Comparison of ENCODE assay signal across 18 mouse cellular contexts in the genomic region with DNA sequence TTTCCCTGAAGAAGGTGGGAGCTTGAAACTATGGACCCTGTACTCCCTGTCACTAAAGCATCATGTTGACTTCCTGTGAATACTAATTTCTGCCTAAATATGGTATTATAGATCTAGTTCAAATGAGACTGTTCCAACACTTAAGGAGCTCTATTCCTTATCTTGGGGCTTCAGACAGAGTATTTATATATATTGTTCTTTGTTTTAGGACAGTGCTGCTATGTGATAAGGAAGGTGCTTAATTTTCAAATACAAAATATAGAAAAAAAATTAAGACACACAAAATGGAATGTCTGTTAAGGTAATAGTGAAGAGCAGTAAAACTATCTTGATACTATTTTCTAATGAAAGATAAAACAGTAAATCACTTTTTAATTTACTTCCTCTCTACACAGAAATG.
A peak's percentile ranks its signal among the peaks of the same experiment; 100 is the strongest.
DNase-seq lines count a peak whose midpoint lies in the region; TF ChIP-seq lines count a peak whose summit lies in the region.
"Had no signal": no experiment of that assay in that cellular context is flagged by ENCODE, and none has a peak within 500 bp of the region (broad histone marks: within the 10 kb centered on the region; RNA-seq: fewer than 3 reads in every experiment).

No protein-coding gene starts in this region.

- H3K27me3 ChIP-seq in MEL (ENCODE audit: control insufficient read depth in 1 of 2, insufficient read depth in 2 of 2, low read length in 2 of 2): no peaks in the 10 kb centered on the region
- H3K27me3 ChIP-seq: CH12.LX, Patski had no signal

- H3K9ac ChIP-seq in MEL (ENCODE audit: control insufficient read depth, low read depth, low read length, poor library complexity, severe bottlenecking): no peak overlapping the region

- H3K79me2 ChIP-seq in MEL (ENCODE audit: control insufficient read depth, insufficient read depth, low read length, poor library complexity): no peaks in the 10 kb centered on the region

- H3K27ac ChIP-seq in layer of hippocampus, adult 2 months: no peak overlapping the region
- H3K27ac ChIP-seq in MEL (ENCODE audit: control insufficient read depth, low read depth, low read length): no peak overlapping the region

- TF ChIP-seq POLR2A in MEL (IDR thresholded peaks at IDR 0.05; ENCODE audit: control insufficient read depth in 1 of 2, insufficient read depth in 1 of 2, low read depth in 1 of 2, low read length in 2 of 2, poor library complexity in 1 of 2): no peak

- DNase-seq in layer of hippocampus, adult 2 months (ENCODE audit: low spot score in 2 of 2): no peak
- no peak for DNase-seq in layer of hippocampus, adult 11-12 months (ENCODE audit: low spot score)
- peak; percentile 26 for DNase-seq in MEL (ENCODE audit: low read depth, low spot score)
- DNase-seq in urinary bladder, adult 18-20 months (ENCODE audit: low spot score in 2 of 2): no peak
- DNase-seq: adrenal gland, adult 2 months; adrenal gland, adult 8-10 months; adrenal gland, postnatal 10 days; adrenal gland, postnatal 14 days; adrenal gland, postnatal 25 days; adrenal gland, postnatal 36 days; B cell, adult 2 months; cerebellum, adult 11 months; cerebellum, adult 11-12 months; cerebellum, adult 18-20 months; cerebellum, adult 2 months had no signal

- no peak for TF ChIP-seq RAD21 in MEL (IDR thresholded peaks at IDR 0.05; ENCODE audit: low read depth, low read length)

- H3K4me3 ChIP-seq in layer of hippocampus, adult 2 months: no peak overlapping the region
- no peak overlapping the region for H3K4me3 ChIP-seq in MEL (ENCODE audit: control insufficient read depth in 1 of 2, insufficient read depth in 1 of 2, low read depth in 2 of 2, low read length in 2 of 2)

- peak; percentile 35; the same call in 1 of the 2 replicates for TF ChIP-seq CTCF in layer of hippocampus, adult 2 months (conservative IDR thresholded peaks at IDR 0.05)
- no peak for TF ChIP-seq CTCF in MEL (IDR thresholded peaks at IDR 0.05 in 2 of 3, conservative IDR thresholded peaks at IDR 0.05 in 1 of 3; ENCODE audit: control insufficient read depth in 1 of 3, insufficient read depth in 1 of 3, low read depth in 2 of 3, low read length in 3 of 3, poor library complexity in 1 of 3, severe bottlenecking in 1 of 3)

- peak; percentile 54 to 66; a peak in 2 of 4 replicates for TF ChIP-seq EP300 in MEL (IDR thresholded peaks at IDR 0.05; ENCODE audit: low read depth in 1 of 2, low read length in 2 of 2)

- peaks cover 0 to 2% of the 10 kb centered on the region in 2 experiments; a peak in 2 of 4 replicates for H3K36me3 ChIP-seq in MEL (ENCODE audit: control insufficient read depth in 1 of 2, insufficient read depth in 2 of 2, low read length in 2 of 2)
- H3K36me3 ChIP-seq: G1E had no signal

- no peaks in the 10 kb centered on the region for H3K9me3 ChIP-seq in MEL (replicated peaks; ENCODE audit: insufficient read depth, low read length)

- H3K4me1 ChIP-seq in MEL (ENCODE audit: control insufficient read depth in 1 of 2, insufficient read depth in 2 of 2, low read length in 2 of 2): peaks cover 0 to 2% of the 10 kb centered on the region in 2 experiments; a peak in 1 of 4 replicates

TF ChIP-seq in MEL, 35 proteins besides CTCF, POLR2A, EP300 and RAD21:
- peak; percentile 36; the same call in 1 of the 2 replicates for TF ChIP-seq ETS1 (IDR thresholded peaks at IDR 0.05; ENCODE audit: low read depth, low read length)
- TF ChIP-seq MXI1 (IDR thresholded peaks at IDR 0.05; ENCODE audit: low read depth, low read length): no peak
- no peak for TF ChIP-seq RCOR1 (IDR thresholded peaks at IDR 0.05; ENCODE audit: low read depth, low read length)
- TF ChIP-seq NELFE (IDR thresholded peaks at IDR 0.05; ENCODE audit: low read depth, low read length): no peak
- TF ChIP-seq MYC (IDR thresholded peaks at IDR 0.05; ENCODE audit: low read depth, low read length): no peak
- TF ChIP-seq USF1 (IDR thresholded peaks at IDR 0.05; ENCODE audit: low read depth, low read length): no peak
- TF ChIP-seq TCF12 (IDR thresholded peaks at IDR 0.05; ENCODE audit: low read depth, low read length): peak; percentile 68; the same call in 1 of the 2 replicates
- TF ChIP-seq E2F4 (IDR thresholded peaks at IDR 0.05; ENCODE audit: borderline replicate concordance, low read depth, low read length): no peak
- TF ChIP-seq ZC3H11A (IDR thresholded peaks at IDR 0.05; ENCODE audit: low read depth, low read length): no peak
- TF ChIP-seq MYB (IDR thresholded peaks at IDR 0.05; ENCODE audit: low read depth, low read length): no peak
- TF ChIP-seq TAL1 (IDR thresholded peaks at IDR 0.05; ENCODE audit: low read length): 0 out of 2 replicates have a peak, but pooled peaks have one; percentile 20
- no peak for TF ChIP-seq MEF2A (IDR thresholded peaks at IDR 0.05; ENCODE audit: extremely low read depth, insufficient replicate concordance, low read depth, low read length, poor library complexity, severe bottlenecking)
- TF ChIP-seq UBTF (IDR thresholded peaks at IDR 0.05; ENCODE audit: borderline replicate concordance, insufficient read depth, low read depth, low read length): no peak
- no peak for TF ChIP-seq POLR2AphosphoS2 (IDR thresholded peaks at IDR 0.05; ENCODE audit: low read length)
- TF ChIP-seq POLR2AphosphoS5 (IDR thresholded peaks at IDR 0.05; ENCODE audit: borderline replicate concordance, low read depth, low read length): no peak
- no peak for TF ChIP-seq MAFK (IDR thresholded peaks at IDR 0.05; ENCODE audit: borderline replicate concordance, low read depth, low read length)
- TF ChIP-seq SMC3 (IDR thresholded peaks at IDR 0.05; ENCODE audit: low read depth, low read length): no peak
- no peak for TF ChIP-seq USF2 (IDR thresholded peaks at IDR 0.05; ENCODE audit: borderline replicate concordance in 1 of 2, insufficient read depth in 1 of 2, low read depth in 1 of 2, low read length in 2 of 2)
- TF ChIP-seq ZNF384 (IDR thresholded peaks at IDR 0.05; ENCODE audit: low read depth, low read length): 0 out of 2 replicates have a peak, but pooled peaks have one; percentile 18
- no peak for TF ChIP-seq NRF1 (IDR thresholded peaks at IDR 0.05; ENCODE audit: insufficient read depth, low read depth, low read length, poor library complexity, severe bottlenecking)
- TF ChIP-seq ZMIZ1 (IDR thresholded peaks at IDR 0.05; ENCODE audit: low read depth, low read length): no peak
- TF ChIP-seq CHD2 (IDR thresholded peaks at IDR 0.05; ENCODE audit: low read length): no peak
- TF ChIP-seq HCFC1 (IDR thresholded peaks at IDR 0.05; ENCODE audit: low read depth, low read length): no peak
- TF ChIP-seq MAZ (IDR thresholded peaks at IDR 0.05; ENCODE audit: low read depth, low read length): no peak
- TF ChIP-seq JUND (IDR thresholded peaks at IDR 0.05; ENCODE audit: low read depth, low read length): no peak
- peak; percentile 44; the same call in 1 of the 2 replicates for TF ChIP-seq GATA1 (IDR thresholded peaks at IDR 0.05; ENCODE audit: low read depth, low read length)
- no peak for TF ChIP-seq TBP (IDR thresholded peaks at IDR 0.05; ENCODE audit: low read depth, low read length)
- no peak for TF ChIP-seq CHD1 (IDR thresholded peaks at IDR 0.05; ENCODE audit: low read depth, low read length)
